Comparison of ENCODE assay signal across 7 mouse cellular contexts in genomic region chr5:30667215-30667614, GRCm38 (mm10). TPM values are rescaled to one million over a fixed set of nuclear protein-coding genes. Genes with fewer than 3 reads are reported as not detected.
DNase-seq lines count a peak whose midpoint lies in the region; ATAC-seq and TF ChIP-seq lines count a peak whose summit lies in the region.

No protein-coding gene starts in this region.

- under 1% methylated on average over 13 of the region's 13 CpGs for WGBS in embryonic facial prominence, embryonic 15.5 days
- WGBS in limb, embryonic 10.5 days: 0% methylated on average over 13 of the region's 13 CpGs
- under 1% methylated on average over 13 of the region's 13 CpGs for WGBS in small intestine, adult 2 months

- peak overlapping the region; percentile 75 for H3K4me2 ChIP-seq in embryonic facial prominence, embryonic 15.5 days (replicated peaks)

- TF ChIP-seq CTCF in small intestine, adult 2 months (IDR thresholded peaks at IDR 0.05; ENCODE audit: extremely low read depth, insufficient read length, insufficient replicate concordance, low read depth, low read length): no peak

- H3K9ac ChIP-seq in embryonic facial prominence, embryonic 15.5 days: peak overlapping the region; percentile 74

- peaks cover 39% of the 10 kb centered on the region for H3K4me1 ChIP-seq in megakaryocyte, embryonic 14.5 days
- H3K4me1 ChIP-seq in embryonic facial prominence, embryonic 15.5 days: peaks cover 12% of the 10 kb centered on the region
- H3K4me1 ChIP-seq in limb, embryonic 10.5 days: peaks cover 20% of the 10 kb centered on the region
- peaks cover 2% of the 10 kb centered on the region; the same call in 1 of the 2 replicates for H3K4me1 ChIP-seq in small intestine, adult 2 months (ENCODE audit: control insufficient read depth, insufficient read depth, insufficient read length, low read length)

- peak overlapping the region; percentile 49; the same call in 1 of the 2 replicates for H3K27ac ChIP-seq in embryonic facial prominence, embryonic 15.5 days (replicated peaks)
- H3K27ac ChIP-seq in limb, embryonic 10.5 days: peak overlapping the region; percentile 97
- H3K27ac ChIP-seq in small intestine, adult 2 months (ENCODE audit: insufficient read depth, low read depth, low read length): 0 out of 2 replicates have a peak overlapping the region, but pooled peaks have one; percentile 19

- no peaks in the 10 kb centered on the region for H3K27me3 ChIP-seq in megakaryocyte, embryonic 14.5 days (replicated peaks)
- H3K27me3 ChIP-seq in embryonic facial prominence, embryonic 15.5 days: no peaks in the 10 kb centered on the region
- H3K27me3 ChIP-seq in limb, embryonic 10.5 days (ENCODE audit: low read depth, poor library complexity, severe bottlenecking): no peaks in the 10 kb centered on the region
- H3K27me3 ChIP-seq in small intestine, adult 2 months (ENCODE audit: control insufficient read depth, insufficient read depth, low read length): no peaks in the 10 kb centered on the region

- no peak for DNase-seq in limb, embryonic 10.5 days (ENCODE audit: low spot score)
- no peak for DNase-seq in left cerebral cortex, postnatal 36 days (ENCODE audit: low spot score in 2 of 2)

- TF ChIP-seq POLR2A in small intestine, adult 2 months (IDR thresholded peaks at IDR 0.05; ENCODE audit: low read depth, low read length): no peak

- intact Hi-C loops in left cerebral cortex, postnatal 36 days (cut with DNase I): no loop called here

- H3K4me3 ChIP-seq in megakaryocyte, embryonic 14.5 days (replicated peaks): peak overlapping the region; percentile 98
- peak overlapping the region; percentile 85 for H3K4me3 ChIP-seq in embryonic facial prominence, embryonic 15.5 days (replicated peaks)
- H3K4me3 ChIP-seq in limb, embryonic 10.5 days: peak overlapping the region; percentile 87
- H3K4me3 ChIP-seq in small intestine, adult 2 months (ENCODE audit: low read depth, low read length): peak overlapping the region; percentile 84

- no peaks in the 10 kb centered on the region for H3K9me3 ChIP-seq in megakaryocyte, embryonic 14.5 days
- no peaks in the 10 kb centered on the region for H3K9me3 ChIP-seq in embryonic facial prominence, embryonic 15.5 days (replicated peaks)
- H3K9me3 ChIP-seq in limb, embryonic 10.5 days (replicated peaks): no peaks in the 10 kb centered on the region

- H3K36me3 ChIP-seq in megakaryocyte, embryonic 14.5 days (replicated peaks; ENCODE audit: low read length): peaks cover 37% of the 10 kb centered on the region
- H3K36me3 ChIP-seq in embryonic facial prominence, embryonic 15.5 days: peaks cover 12% of the 10 kb centered on the region
- H3K36me3 ChIP-seq in limb, embryonic 10.5 days: peaks cover 45% of the 10 kb centered on the region
- peaks cover 3% of the 10 kb centered on the region for H3K36me3 ChIP-seq in small intestine, adult 2 months (ENCODE audit: control insufficient read depth, insufficient read depth, low read length)

- no peak for ATAC-seq in megakaryocyte, adult 5-6 weeks (ENCODE audit: poor library complexity, severe bottlenecking)
- no peak for ATAC-seq in embryonic facial prominence, embryonic 15.5 days (ENCODE audit: insufficient number of reproducible peaks, low FRiP score, low TSS enrichment, low read depth)
- no peak for ATAC-seq in CD4-positive, CD25-positive, alpha-beta regulatory T cell, adult 4 months

RNA-seq across cellular contexts. Expression of gene Cenpa, which starts 0.6 kb away (rescaled TPM):
- polyA plus RNA-seq in megakaryocyte, embryonic 14.5 days (2012; ENCODE audit: insufficient read depth, low replicate concordance): 208 and 210 TPM in 2 replicates
- total RNA-seq in megakaryocyte, adult 5-6 weeks (2015): 190 and 250 TPM in 2 replicates
- 124 and 127 TPM in 2 replicates for total RNA-seq in megakaryocyte, adult 5-6 weeks (2017)
- 216 and 218 TPM in 2 replicates for polyA plus RNA-seq in embryonic facial prominence, embryonic 15.5 days (2015; fragmentation: Nextera tagmentation; extraction: Ambion mirVana)
- polyA plus RNA-seq in limb, embryonic 10.5 days (2016; fragmentation: Nextera tagmentation; extraction: Ambion mirVana): 508 and 523 TPM in 2 replicates
- polyA plus RNA-seq in small intestine, adult 2 months (2012; rRNA removed): 17.8 and 33.0 TPM in 2 replicates
- 10 to 100 TPM; 45.4 to 60.5 TPM for polyA plus RNA-seq in CD4-positive, CD25-positive, alpha-beta regulatory T cell, adult 4 months (2017; shearing (Covaris generic))
- 1 to 10 TPM; 6.0 TPM for total RNA-seq in left cerebral cortex, postnatal 36 days (2021)

RNA-seq across cellular contexts. Expression of gene Slc35f6, which starts 19.5 kb away (rescaled TPM):
- polyA plus RNA-seq in megakaryocyte, embryonic 14.5 days (2012; ENCODE audit: insufficient read depth, low replicate concordance): 11.7 and 13.4 TPM in 2 replicates
- 21.5 and 28.8 TPM in 2 replicates for total RNA-seq in megakaryocyte, adult 5-6 weeks (2015)
- total RNA-seq in megakaryocyte, adult 5-6 weeks (2017): 23.9 and 26.0 TPM in 2 replicates
- polyA plus RNA-seq in embryonic facial prominence, embryonic 15.5 days (2015; fragmentation: Nextera tagmentation; extraction: Ambion mirVana): 30.2 and 30.3 TPM in 2 replicates
- 20.9 and 22.3 TPM in 2 replicates for polyA plus RNA-seq in limb, embryonic 10.5 days (2016; fragmentation: Nextera tagmentation; extraction: Ambion mirVana)
- 48.2 and 80.2 TPM in 2 replicates for polyA plus RNA-seq in small intestine, adult 2 months (2012; rRNA removed)
- polyA plus RNA-seq in CD4-positive, CD25-positive, alpha-beta regulatory T cell, adult 4 months (2017; shearing (Covaris generic)): 10 to 100 TPM; 18.0 to 22.7 TPM
- total RNA-seq in left cerebral cortex, postnatal 36 days (2021): 10 to 100 TPM; 38.5 to 38.7 TPM

RNA-seq across cellular contexts. Expression of gene Dpysl5, which starts 44.1 kb away (rescaled TPM):
- 0.12 TPM in 1 of 2 replicates, not detected in the other for polyA plus RNA-seq in megakaryocyte, embryonic 14.5 days (2012; ENCODE audit: insufficient read depth, low replicate concordance)
- not detected in 2 replicates for total RNA-seq in megakaryocyte, adult 5-6 weeks (2015)
- total RNA-seq in megakaryocyte, adult 5-6 weeks (2017): 0.41 TPM in 1 of 2 replicates, not detected in the other
- polyA plus RNA-seq in embryonic facial prominence, embryonic 15.5 days (2015; fragmentation: Nextera tagmentation; extraction: Ambion mirVana): 9.8 and 13.9 TPM in 2 replicates
- 4.3 and 4.9 TPM in 2 replicates for polyA plus RNA-seq in limb, embryonic 10.5 days (2016; fragmentation: Nextera tagmentation; extraction: Ambion mirVana)
- 0.66 and 1.6 TPM in 2 replicates for polyA plus RNA-seq in small intestine, adult 2 months (2012; rRNA removed)
- not detected for polyA plus RNA-seq in CD4-positive, CD25-positive, alpha-beta regulatory T cell, adult 4 months (2017; shearing (Covaris generic))
- 10 to 100 TPM; 21.6 to 30.1 TPM for total RNA-seq in left cerebral cortex, postnatal 36 days (2021)

Comparison
In these comparisons a context has a peak if more than half of its experiments do, and no peak if none do; other contexts are left out.
1. H3K27ac ChIP-seq: peak in every context shown above with its lines; median percentile 97 in limb, embryonic 10.5 days; 49 in embryonic facial prominence, embryonic 15.5 days; 19 in small intestine, adult 2 months.